Mouse (Mus musculus): ENCODE results near the gene Rbms3. TPM values are rescaled to one million over a fixed set of nuclear protein-coding genes. Genes with fewer than 3 reads are reported as not detected.

Gene Rbms3
- polyA plus RNA-seq, 1 experiment: 1.6 TPM

GRCm38 (mm10) chr9:116831386-116831785 is 798.3 kb downstream of the Rbms3 start:
- H3K27ac ChIP-seq (ENCODE audit: control insufficient read depth, insufficient read depth, low read depth, low read length, poor library complexity): no peak overlapping the region
- H3K4me3 ChIP-seq (replicated peaks; ENCODE audit: control insufficient read depth, low read depth, low read length): no peak overlapping the region
- H3K4me1 ChIP-seq (ENCODE audit: control insufficient read depth, insufficient read depth, low read length): no peaks in the 10 kb centered on the region
- no peak for TF ChIP-seq CTCF (IDR thresholded peaks at IDR 0.05; ENCODE audit: control insufficient read depth, insufficient read depth, low read length)
- no peak for TF ChIP-seq POLR2A (IDR thresholded peaks at IDR 0.05; ENCODE audit: borderline replicate concordance, control insufficient read depth, low read depth, low read length)
- WGBS: 76% methylated on average over 5 of the region's 5 CpGs

DNA sequence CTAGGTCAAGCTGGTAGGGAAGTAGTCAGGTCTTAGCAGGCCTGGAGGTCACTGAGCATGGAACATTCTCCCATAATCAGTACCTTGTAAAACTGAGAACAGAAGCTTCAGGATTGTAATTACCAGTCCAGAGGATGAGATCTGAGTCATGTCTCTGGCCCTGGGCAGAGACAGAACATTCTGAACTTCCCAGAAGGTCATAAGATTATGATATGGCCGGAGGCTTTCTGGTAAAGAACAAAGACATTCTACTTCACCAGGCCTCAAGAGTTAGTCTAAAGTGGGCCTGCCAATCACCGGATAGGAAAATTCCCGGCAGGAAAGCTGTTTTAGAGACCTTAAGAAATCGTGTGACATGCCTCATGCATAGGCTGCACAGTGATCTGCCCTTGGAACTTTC is 799.8 kb downstream of the Rbms3 start:
- no peaks in the 10 kb centered on the region for H3K4me1 ChIP-seq (ENCODE audit: control insufficient read depth, insufficient read depth, low read length)
- 81% methylated on average over 4 of the region's 4 CpGs for WGBS
- no peak overlapping the region for H3K27ac ChIP-seq (ENCODE audit: control insufficient read depth, insufficient read depth, low read depth, low read length, poor library complexity)
- no peak overlapping the region for H3K4me3 ChIP-seq (replicated peaks; ENCODE audit: control insufficient read depth, low read depth, low read length)
- TF ChIP-seq POLR2A (IDR thresholded peaks at IDR 0.05; ENCODE audit: borderline replicate concordance, control insufficient read depth, low read depth, low read length) (no peak), CTCF (IDR thresholded peaks at IDR 0.05; ENCODE audit: control insufficient read depth, insufficient read depth, low read length) (no peak)

- Histone ChIP-seq H3K27ac (ENCODE audit: control insufficient read depth, insufficient read depth, low read depth, low read length, poor library complexity) (no peak overlapping the region), H3K4me3 (replicated peaks; ENCODE audit: control insufficient read depth, low read depth, low read length) (no peak overlapping the region), H3K4me1 (ENCODE audit: control insufficient read depth, insufficient read depth, low read length) (no peaks in the 10 kb centered on the region)
- TF ChIP-seq CTCF (IDR thresholded peaks at IDR 0.05; ENCODE audit: control insufficient read depth, insufficient read depth, low read length): no peak
- TF ChIP-seq POLR2A (IDR thresholded peaks at IDR 0.05; ENCODE audit: borderline replicate concordance, control insufficient read depth, low read depth, low read length): no peak
- WGBS: 70% methylated on average over 7 of the region's 7 CpGs
These were observed 808.1 kb downstream of the Rbms3 start for GRCm38 (mm10) chr9:116821601-116822000.

GRCm38 (mm10) chr9:116817196-116817595 is 812.5 kb downstream of the Rbms3 start:
- no peaks in the 10 kb centered on the region for H3K4me1 ChIP-seq (ENCODE audit: control insufficient read depth, insufficient read depth, low read length)
- no peak overlapping the region for H3K27ac ChIP-seq (ENCODE audit: control insufficient read depth, insufficient read depth, low read depth, low read length, poor library complexity)
- no peak overlapping the region for H3K4me3 ChIP-seq (replicated peaks; ENCODE audit: control insufficient read depth, low read depth, low read length)
- WGBS: 69% methylated on average over 1 of the region's 1 CpGs
- TF ChIP-seq CTCF (IDR thresholded peaks at IDR 0.05; ENCODE audit: control insufficient read depth, insufficient read depth, low read length) (no peak), POLR2A (IDR thresholded peaks at IDR 0.05; ENCODE audit: borderline replicate concordance, control insufficient read depth, low read depth, low read length) (no peak)

GRCm38 (mm10) chr9:116814495-116815094 is 815.1 kb downstream of the Rbms3 start:
- 75% methylated on average over 10 of the region's 10 CpGs for WGBS
- H3K27ac ChIP-seq (ENCODE audit: control insufficient read depth, insufficient read depth, low read depth, low read length, poor library complexity): no peak overlapping the region
- no peak overlapping the region for H3K4me3 ChIP-seq (replicated peaks; ENCODE audit: control insufficient read depth, low read depth, low read length)
- no peaks in the 10 kb centered on the region for H3K4me1 ChIP-seq (ENCODE audit: control insufficient read depth, insufficient read depth, low read length)
- TF ChIP-seq POLR2A (IDR thresholded peaks at IDR 0.05; ENCODE audit: borderline replicate concordance, control insufficient read depth, low read depth, low read length) (no peak), CTCF (IDR thresholded peaks at IDR 0.05; ENCODE audit: control insufficient read depth, insufficient read depth, low read length) (no peak)

- Histone ChIP-seq H3K27ac (ENCODE audit: control insufficient read depth, insufficient read depth, low read depth, low read length, poor library complexity) (no peak overlapping the region), H3K4me3 (replicated peaks; ENCODE audit: control insufficient read depth, low read depth, low read length) (no peak overlapping the region)
- 26% methylated on average over 2 of the region's 2 CpGs for WGBS
These were observed 816.3 kb downstream of the Rbms3 start for GRCm38 (mm10) chr9:116813396-116813795.

DNA sequence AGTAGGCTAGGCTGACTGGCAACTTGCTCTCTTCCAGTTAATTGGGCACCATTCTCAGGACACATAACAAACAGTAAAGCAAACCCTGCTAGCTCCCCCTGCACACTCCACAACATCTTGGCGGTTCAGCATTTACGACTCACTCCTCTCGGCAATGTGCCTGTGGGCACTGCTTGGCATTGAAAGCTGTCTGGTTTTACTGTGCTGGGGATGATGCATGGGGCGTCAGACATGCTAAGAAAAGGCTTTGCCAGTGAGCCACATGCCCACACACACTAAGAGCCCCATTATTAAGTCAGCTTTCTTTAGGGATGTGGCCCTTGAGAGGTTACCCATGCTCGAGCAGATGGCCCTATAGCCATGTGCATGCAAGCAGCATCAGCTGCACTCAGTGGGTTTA is 820.5 kb downstream of the Rbms3 start:
- Histone ChIP-seq H3K27ac (ENCODE audit: control insufficient read depth, insufficient read depth, low read depth, low read length, poor library complexity) (no peak overlapping the region), H3K4me3 (replicated peaks; ENCODE audit: control insufficient read depth, low read depth, low read length) (no peak overlapping the region), H3K4me1 (ENCODE audit: control insufficient read depth, insufficient read depth, low read length) (no peaks in the 10 kb centered on the region)
- TF ChIP-seq POLR2A (IDR thresholded peaks at IDR 0.05; ENCODE audit: borderline replicate concordance, control insufficient read depth, low read depth, low read length) (no peak), CTCF (IDR thresholded peaks at IDR 0.05; ENCODE audit: control insufficient read depth, insufficient read depth, low read length) (no peak)
- 82% methylated on average over 5 of the region's 5 CpGs for WGBS

More at GRCm38 (mm10) chr9:116813396-116813795, 816.3 kb downstream of the Rbms3 start:
- TF ChIP-seq POLR2A (IDR thresholded peaks at IDR 0.05; ENCODE audit: borderline replicate concordance, control insufficient read depth, low read depth, low read length): no peak
- TF ChIP-seq CTCF (IDR thresholded peaks at IDR 0.05; ENCODE audit: control insufficient read depth, insufficient read depth, low read length): no peak
- no peaks in the 10 kb centered on the region for H3K4me1 ChIP-seq (ENCODE audit: control insufficient read depth, insufficient read depth, low read length)

DNA sequence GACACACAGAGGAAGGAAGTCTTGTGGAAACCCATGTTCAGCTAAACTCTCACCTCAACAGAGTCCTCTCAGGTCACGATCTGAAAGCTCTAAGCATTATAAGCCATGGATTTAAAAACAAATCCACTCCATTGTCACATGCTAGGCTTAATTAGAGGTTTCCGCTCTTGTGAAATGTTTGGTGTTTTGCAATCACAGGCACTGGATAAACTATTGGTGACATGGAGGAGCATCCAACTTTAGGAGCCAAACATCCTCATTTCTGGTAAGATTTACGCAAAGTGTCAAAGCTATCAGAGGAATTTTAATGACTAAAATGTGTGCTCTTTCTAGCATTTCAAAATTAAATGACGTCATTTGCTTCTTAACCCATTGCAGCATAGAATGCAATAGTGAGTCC is 821.3 kb downstream of the Rbms3 start:
- WGBS: 51% methylated on average over 4 of the region's 4 CpGs
- TF ChIP-seq CTCF (IDR thresholded peaks at IDR 0.05; ENCODE audit: control insufficient read depth, insufficient read depth, low read length) (no peak), POLR2A (IDR thresholded peaks at IDR 0.05; ENCODE audit: borderline replicate concordance, control insufficient read depth, low read depth, low read length) (no peak)
- Histone ChIP-seq H3K4me3 (replicated peaks; ENCODE audit: control insufficient read depth, low read depth, low read length) (no peak overlapping the region), H3K27ac (ENCODE audit: control insufficient read depth, insufficient read depth, low read depth, low read length, poor library complexity) (no peak overlapping the region), H3K4me1 (ENCODE audit: control insufficient read depth, insufficient read depth, low read length) (no peaks in the 10 kb centered on the region)

All from bone marrow, adult 2 months (tissue).